Mouse (Mus musculus) stomach, embryonic 16.5 days (tissue): ENCODE data around the gene Synj2. TPM values are rescaled to one million over a fixed set of nuclear protein-coding genes. Genes with fewer than 3 reads are reported as not detected.

Experiments
- ATAC-seq: fragments of 200-750 bp; cut with Nextera tagmentation; 2 replicates; pipeline ENCODE4 v1.8.0; 2017; ENCODE audit warnings: moderate number of reproducible peaks, moderate TSS enrichment; ENCODE audit not compliant: insufficient read depth, low FRiP score
- H3K27ac ChIP-seq: fragments of 300-500 bp; sonication (generic); 2 replicates; pipeline ENCODE4 v1.5.1; 2014; ENCODE audit warnings: low read length
- H3K27me3 ChIP-seq: fragments of 300-500 bp; sonication (generic); 2 replicates; pipeline ENCODE4 v1.6.1; 2014; ENCODE audit warnings: low read length, control low read depth, mixed read lengths; ENCODE audit not compliant: control insufficient read depth, insufficient read depth
- H3K36me3 ChIP-seq: fragments of 300-500 bp; sonication (generic); 2 replicates; pipeline ENCODE4 v1.6.1; 2014; ENCODE audit warnings: low read length; ENCODE audit not compliant: control insufficient read depth, insufficient read depth
- H3K4me1 ChIP-seq: fragments of 300-500 bp; sonication (generic); 2 replicates; pipeline ENCODE4 v1.6.1; 2014; ENCODE audit warnings: low read length, control low read depth, mixed read lengths; ENCODE audit not compliant: control insufficient read depth, insufficient read depth
- H3K4me2 ChIP-seq: fragments of 300-500 bp; sonication (generic); 2 replicates; pipeline ENCODE4 v1.6.1; 2014; ENCODE audit warnings: low read depth, low read length, mixed read lengths
- H3K4me3 ChIP-seq: fragments of 300-500 bp; sonication (generic); replicated peaks from 2 replicates; pipeline ENCODE4 v1.5.1; 2014; ENCODE audit warnings: mild to moderate bottlenecking, low read length
- H3K9ac ChIP-seq: fragments of 300-500 bp; sonication (generic); 2 replicates; pipeline ENCODE4 v1.6.1; 2014; ENCODE audit warnings: low read length
- H3K9me3 ChIP-seq: fragments of 300-500 bp; sonication (generic); replicated peaks from 2 replicates; pipeline ENCODE4 v1.6.1; 2016; ENCODE audit warnings: low read length, control low read depth; ENCODE audit not compliant: control insufficient read depth
- WGBS: fragments of 180-500 bp; shearing (Covaris S2); extraction: QIAGEN DNeasy Blood & Tissue Kit; methylation state at CpG from one replicate; pipeline ENCODE4 v1.1.7; 2014; 5-methylcytosine and 5-hydroxymethylcytosine counted together
- polyA plus RNA-seq: library from polyadenylated mRNA; unstranded; fragments of >200 nt; fragmentation: Nextera tagmentation; extraction: Ambion mirVana; gene quantifications from 2 replicates; pipeline ENCODE4 v1.2.1, GENCODE M21; 2015

The Synj2 gene
- polyA plus RNA-seq, 1 experiment from 2014 or later: 6.7 TPM

DNA sequence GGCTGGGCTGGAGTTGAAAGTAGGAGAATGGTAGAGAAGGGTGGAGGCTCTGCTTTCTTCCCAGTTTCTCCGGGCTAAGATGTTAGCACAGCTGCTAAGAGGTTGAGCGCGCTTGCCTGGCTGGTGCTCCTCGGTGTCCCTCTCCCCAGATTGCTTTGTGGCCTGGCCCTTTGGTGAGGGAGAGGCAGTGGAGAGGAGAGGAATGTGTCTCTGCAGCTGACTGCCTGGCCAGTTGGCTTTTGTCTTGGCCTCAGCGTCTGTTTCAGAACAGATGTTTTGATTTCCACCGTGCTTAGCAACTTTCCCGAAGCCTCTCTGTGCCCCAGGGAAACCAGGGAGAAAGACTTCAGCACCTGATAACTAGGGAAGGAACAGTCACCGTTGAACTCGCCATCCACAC, 18.7 kb downstream of the Synj2 start:
- Histone ChIP-seq H3K27me3 (no peaks in the 10 kb centered on the region), H3K4me3 (peak overlapping the region; percentile 9; the same call in 1 of the 2 replicates), H3K9me3 (no peaks in the 10 kb centered on the region), H3K4me2 (peak overlapping the region; percentile 35), H3K36me3 (no peaks in the 10 kb centered on the region), H3K4me1 (peaks cover 45% of the 10 kb centered on the region), H3K9ac (peak overlapping the region; percentile 28; the same call in 1 of the 2 replicates), H3K27ac (peak overlapping the region; percentile 87)
- no peak for ATAC-seq
- WGBS: 32% methylated on average over 9 of the region's 9 CpGs

DNA sequence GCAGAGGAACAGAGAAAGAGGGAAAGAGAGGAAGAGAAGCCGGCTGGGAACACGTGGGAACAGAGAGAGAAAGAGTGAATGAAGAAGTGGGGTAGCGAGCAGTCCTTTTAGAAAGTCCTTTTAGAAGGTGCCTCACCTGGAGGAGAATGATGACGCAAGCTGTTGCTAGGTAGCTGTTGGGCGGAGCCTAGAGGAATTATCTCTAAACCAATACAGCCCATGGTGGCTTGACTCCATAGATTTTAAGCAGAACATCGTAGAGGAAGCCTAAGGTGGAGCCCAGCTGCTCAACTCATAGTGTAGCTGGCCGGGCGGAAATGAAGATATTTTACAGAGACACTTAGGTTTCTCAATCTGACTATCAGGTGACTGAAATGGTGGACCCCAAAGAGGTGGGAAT, 22.7 kb downstream of the Synj2 start:
- no peak for ATAC-seq
- Histone ChIP-seq H3K9me3 (no peaks in the 10 kb centered on the region), H3K4me1 (peaks cover 37% of the 10 kb centered on the region), H3K4me3 (no peak overlapping the region), H3K27me3 (no peaks in the 10 kb centered on the region), H3K27ac (no peak overlapping the region), H3K9ac (no peak overlapping the region), H3K4me2 (no peak overlapping the region), H3K36me3 (no peaks in the 10 kb centered on the region)
- 75% methylated on average over 8 of the region's 8 CpGs for WGBS

DNA sequence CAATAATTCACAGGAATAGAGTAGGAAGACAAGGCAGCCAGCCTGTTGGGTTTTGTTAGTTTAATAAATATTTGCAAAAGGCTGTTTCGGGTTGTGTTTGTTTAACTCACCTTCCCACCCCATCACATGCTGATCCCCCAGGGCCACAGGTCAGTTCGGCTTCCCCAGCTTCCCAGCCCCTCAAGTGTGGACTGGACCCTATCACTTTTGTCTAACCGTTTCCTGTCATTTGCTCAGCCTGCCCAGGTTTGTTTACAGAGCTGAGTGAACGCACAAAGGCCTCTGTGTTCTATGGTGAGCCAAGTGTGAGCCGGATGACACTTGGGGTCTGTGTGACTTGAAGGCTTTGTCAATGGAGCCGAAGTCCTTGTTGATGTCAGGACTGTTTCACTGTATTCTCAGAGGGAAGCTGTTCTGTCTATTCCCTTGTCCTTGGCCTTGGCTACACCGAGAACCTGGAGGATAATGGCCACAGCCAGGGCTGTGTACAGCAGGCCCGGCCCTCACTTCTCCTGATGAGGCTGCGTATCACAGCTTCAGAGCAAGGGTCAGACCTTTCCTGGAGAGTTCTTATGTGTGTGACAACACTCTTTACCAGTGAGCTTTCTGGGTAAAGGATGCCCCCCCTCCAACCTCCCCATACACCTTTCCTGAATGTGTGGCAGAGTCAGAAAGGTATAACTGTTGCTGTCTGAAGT, 24.2 kb downstream of the Synj2 start:
- Histone ChIP-seq H3K36me3 (no peaks in the 10 kb centered on the region), H3K9ac (no peak overlapping the region), H3K9me3 (no peaks in the 10 kb centered on the region), H3K27ac (peak overlapping the region; percentile 77), H3K4me3 (no peak overlapping the region), H3K4me2 (no peak overlapping the region), H3K27me3 (no peaks in the 10 kb centered on the region), H3K4me1 (peaks cover 35% of the 10 kb centered on the region)
- ATAC-seq: peak; percentile 54
- WGBS: 30% methylated on average over 9 of the region's 9 CpGs

DNA sequence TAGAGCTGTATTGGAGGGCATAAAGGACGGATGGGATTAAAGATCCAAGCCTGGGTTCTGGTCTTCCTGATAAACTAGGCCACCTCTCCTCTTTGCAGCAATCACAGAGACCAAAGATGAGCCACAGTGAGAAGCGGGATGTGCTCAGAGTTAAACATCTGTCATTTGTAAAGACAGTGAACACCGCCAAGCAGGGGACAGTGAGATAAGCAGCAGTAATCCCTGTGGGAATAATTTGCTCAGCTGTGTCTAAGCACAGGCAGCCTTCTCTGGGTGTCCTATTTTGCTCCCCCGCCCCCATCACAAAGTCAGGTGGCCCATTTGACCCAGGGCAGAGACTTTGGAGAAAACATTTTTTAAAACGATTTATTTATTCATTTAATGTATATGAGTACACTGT, 25.6 kb downstream of the Synj2 start:
- H3K4me2 ChIP-seq: no peak overlapping the region
- H3K9ac ChIP-seq: no peak overlapping the region
- H3K4me1 ChIP-seq: peaks cover 29% of the 10 kb centered on the region
- H3K27me3 ChIP-seq: no peaks in the 10 kb centered on the region
- H3K9me3 ChIP-seq: no peaks in the 10 kb centered on the region
- no peak overlapping the region for H3K27ac ChIP-seq
- no peaks in the 10 kb centered on the region for H3K36me3 ChIP-seq
- H3K4me3 ChIP-seq: no peak overlapping the region
- WGBS: 76% methylated on average over 5 of the region's 5 CpGs
- ATAC-seq: no peak

DNA sequence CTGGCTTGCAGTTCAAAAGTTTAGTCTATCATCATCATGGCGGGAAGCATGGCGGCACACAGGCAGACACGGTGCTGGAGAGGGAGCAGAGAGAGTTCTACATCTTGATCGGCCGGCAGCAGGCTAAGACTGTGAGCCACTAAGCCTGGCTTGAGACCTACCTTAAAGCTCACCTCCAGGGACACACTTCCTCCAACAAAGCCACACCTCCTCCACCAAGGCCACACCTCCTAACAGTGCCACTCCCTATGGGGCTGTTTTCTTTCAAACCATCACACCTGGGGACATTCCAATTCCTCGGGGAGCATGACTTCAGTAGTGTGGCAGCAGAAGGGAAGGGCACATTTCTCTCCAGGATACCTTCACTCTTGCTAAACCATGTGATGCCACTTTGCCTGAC, 27.5 kb downstream of the Synj2 start:
- Histone ChIP-seq H3K4me3 (no peak overlapping the region), H3K9ac (no peak overlapping the region), H3K27ac (peak overlapping the region; percentile 86), H3K36me3 (no peaks in the 10 kb centered on the region), H3K4me2 (no peak overlapping the region), H3K27me3 (no peaks in the 10 kb centered on the region), H3K9me3 (no peaks in the 10 kb centered on the region), H3K4me1 (peaks cover 29% of the 10 kb centered on the region)
- ATAC-seq: peak; percentile 65
- WGBS: 51% methylated on average over 6 of the region's 6 CpGs

DNA sequence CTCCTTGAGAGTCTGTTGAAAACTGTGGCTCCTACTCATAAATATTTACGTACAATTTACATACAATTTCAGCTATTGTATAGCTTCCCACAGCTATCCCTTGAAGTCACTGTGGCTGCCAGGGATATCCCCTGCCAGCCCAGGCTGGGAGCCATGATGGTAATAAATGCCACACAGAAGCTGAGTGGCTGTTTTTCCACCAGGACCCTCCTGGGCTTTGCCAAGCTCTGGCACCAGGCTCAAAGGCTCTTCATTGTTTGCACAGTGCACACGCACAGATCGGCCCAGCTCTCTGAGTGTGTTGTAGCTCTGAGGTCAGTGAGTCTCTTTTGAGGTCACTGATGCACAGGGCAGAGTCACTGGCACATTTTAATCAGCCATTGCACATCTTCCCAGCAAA, 28.2 kb downstream of the Synj2 start:
- Histone ChIP-seq H3K27ac (peak overlapping the region; percentile 86; the same call in 1 of the 2 replicates), H3K4me2 (no peak overlapping the region), H3K9ac (no peak overlapping the region), H3K4me3 (no peak overlapping the region), H3K36me3 (no peaks in the 10 kb centered on the region), H3K4me1 (peaks cover 29% of the 10 kb centered on the region), H3K27me3 (no peaks in the 10 kb centered on the region), H3K9me3 (no peaks in the 10 kb centered on the region)
- no peak for ATAC-seq
- 50% methylated on average over 3 of the region's 3 CpGs for WGBS

DNA sequence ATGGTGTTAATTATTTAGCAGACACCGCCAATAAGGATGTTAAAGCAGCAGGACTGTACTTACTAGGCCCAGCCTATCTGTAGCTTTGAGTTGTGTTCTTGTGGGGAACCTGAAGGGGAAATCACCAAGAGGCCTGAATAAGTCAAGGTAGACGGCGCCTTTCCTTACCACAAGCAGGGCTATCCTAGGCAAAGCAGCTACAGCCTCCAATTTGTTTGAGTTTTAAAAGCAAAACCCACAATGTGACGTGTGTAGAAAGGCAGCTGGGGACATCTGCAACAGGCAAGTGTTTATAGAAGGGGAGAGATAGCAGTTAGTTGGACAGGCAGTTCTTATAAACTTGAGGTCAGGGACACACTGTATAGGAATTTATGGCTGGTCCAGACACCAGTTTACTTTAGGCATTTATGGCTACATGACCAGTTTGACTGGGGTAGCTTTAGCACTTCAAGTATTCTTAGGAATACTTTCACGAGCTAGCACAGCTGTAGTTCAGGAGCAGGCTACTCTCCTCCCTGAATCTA, 29.3 kb downstream of the Synj2 start:
- H3K4me1 ChIP-seq: peaks cover 26% of the 10 kb centered on the region
- 50% methylated on average over 5 of the region's 5 CpGs for WGBS
- H3K36me3 ChIP-seq: no peaks in the 10 kb centered on the region
- peak; percentile 49; the same call in 1 of the 2 replicates for ATAC-seq
- no peak overlapping the region for H3K4me2 ChIP-seq
- H3K27me3 ChIP-seq: no peaks in the 10 kb centered on the region
- H3K9me3 ChIP-seq: no peaks in the 10 kb centered on the region
- no peak overlapping the region for H3K9ac ChIP-seq
- peak overlapping the region; percentile 86 for H3K27ac ChIP-seq
- no peak overlapping the region for H3K4me3 ChIP-seq

DNA sequence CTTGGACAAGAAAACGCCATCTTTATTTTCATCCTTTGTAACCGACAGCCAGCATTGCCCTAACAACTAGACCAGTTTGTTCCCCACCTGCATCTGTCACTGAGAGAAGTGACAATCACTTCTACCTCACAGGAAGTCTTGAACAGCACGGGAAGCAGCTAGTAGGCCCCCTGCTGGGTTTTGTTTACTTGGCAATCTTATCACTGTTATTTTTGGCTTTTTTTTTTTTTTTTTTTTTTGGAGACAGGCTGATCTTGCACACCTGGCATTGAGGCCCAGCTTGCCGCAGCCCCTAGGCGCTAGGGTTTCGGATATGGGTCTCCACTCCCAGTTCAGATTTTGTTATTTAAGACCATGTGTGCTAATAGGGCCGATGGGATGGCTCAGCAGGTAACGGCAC, 32.5 kb downstream of the Synj2 start:
- H3K9ac ChIP-seq: no peak overlapping the region
- no peaks in the 10 kb centered on the region for H3K9me3 ChIP-seq
- H3K36me3 ChIP-seq: no peaks in the 10 kb centered on the region
- peaks cover 50% of the 10 kb centered on the region for H3K4me1 ChIP-seq
- H3K4me2 ChIP-seq: no peak overlapping the region
- 63% methylated on average over 8 of the region's 8 CpGs for WGBS
- no peaks in the 10 kb centered on the region for H3K27me3 ChIP-seq
- ATAC-seq: no peak
- no peak overlapping the region for H3K27ac ChIP-seq
- H3K4me3 ChIP-seq: no peak overlapping the region

DNA sequence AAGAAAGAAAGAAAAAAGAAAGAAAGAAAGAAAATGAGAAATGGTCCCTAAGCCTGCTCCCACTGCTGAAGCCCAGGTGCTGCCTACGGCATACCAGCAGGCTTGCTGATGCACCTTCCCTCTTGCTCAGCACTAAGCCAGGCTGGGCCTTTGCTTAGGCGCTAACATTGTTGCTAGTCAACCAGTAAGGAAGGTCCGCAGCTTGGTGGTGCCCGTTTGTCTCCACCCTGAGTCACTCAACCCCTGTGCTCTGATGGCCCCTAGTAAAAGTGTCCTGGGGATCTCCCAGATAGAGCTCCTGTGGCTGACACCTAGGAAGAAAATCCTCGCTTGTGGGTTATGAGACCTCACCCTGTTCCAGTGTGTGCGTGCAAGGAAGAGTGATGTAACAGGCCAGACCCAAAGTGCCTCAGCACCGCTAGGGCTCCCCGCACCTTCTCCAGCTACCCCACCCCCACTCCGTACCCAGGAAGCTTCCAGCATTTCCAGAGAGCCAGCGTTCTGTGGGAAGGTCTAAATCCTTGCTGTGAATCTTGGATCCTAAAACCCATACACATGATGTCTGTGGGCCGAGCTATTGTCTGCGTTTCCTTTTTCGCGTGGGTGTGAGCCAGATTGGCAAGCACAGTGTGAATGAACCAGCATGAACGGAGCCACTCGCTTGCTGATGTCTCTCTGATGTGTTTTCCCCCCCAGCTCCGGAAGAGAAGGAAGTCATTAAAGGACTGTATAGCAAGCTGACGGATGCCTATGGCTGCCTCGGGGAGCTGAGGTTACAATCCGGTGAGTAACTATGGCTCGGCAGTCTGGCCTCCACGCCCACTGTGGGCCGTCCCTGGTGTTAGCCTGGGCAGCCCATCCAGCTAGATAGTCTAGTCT, 34.3 kb downstream of the Synj2 start:
- H3K9me3 ChIP-seq: no peaks in the 10 kb centered on the region
- no peaks in the 10 kb centered on the region for H3K27me3 ChIP-seq
- H3K27ac ChIP-seq: peak overlapping the region; percentile 87
- WGBS: 30% methylated on average over 23 of the region's 23 CpGs
- peak overlapping the region; percentile 4 for H3K4me3 ChIP-seq
- H3K36me3 ChIP-seq: no peaks in the 10 kb centered on the region
- ATAC-seq: peak; percentile 68; the same call in 1 of the 2 replicates
- peaks cover 38% of the 10 kb centered on the region for H3K4me1 ChIP-seq
- peak overlapping the region; percentile 35 for H3K4me2 ChIP-seq
- H3K9ac ChIP-seq: peak overlapping the region; percentile 42
